Mouse (Mus musculus) limb, embryonic 12.5 days (tissue): ENCODE data around the gene Rpa3. TPM values are rescaled to one million over a fixed set of nuclear protein-coding genes. Genes with fewer than 3 reads are reported as not detected.

ENCODE experiments used
- polyA plus RNA-seq: library from polyadenylated mRNA; unstranded; fragments of >200 nt; fragmentation: Nextera tagmentation; extraction: Ambion mirVana; gene quantifications from 2 replicates; pipeline ENCODE4 v1.2.1, GENCODE M21; 2016

The Rpa3 gene
- polyA plus RNA-seq, 1 experiment from 2014 or later: 209 TPM

Other genes starting within 250 kb of the Rpa3 start
- gene Col28a1, start 66.6 kb downstream of the Rpa3 start, polyA plus RNA-seq: 0.29 and 0.48 TPM in 2 replicates
- 33.3 and 33.8 TPM in 2 replicates for gene Mios, start 50.0 kb downstream of the Rpa3 start, polyA plus RNA-seq
- gene Umad1, start 115 bp upstream of the Rpa3 start, polyA plus RNA-seq: 16.7 and 18.9 TPM in 2 replicates
- 15.5 and 16.2 TPM in 2 replicates for gene Gm45062, start 277 bp upstream of the Rpa3 start, polyA plus RNA-seq